Mouse (Mus musculus): ENCODE results near the gene Syna. TPM values are rescaled to one million over a fixed set of nuclear protein-coding genes. Genes with fewer than 3 reads are reported as not detected.

Syna gene
- total and polyA plus RNA-seq, 2 experiments from 2014 or later: 0.97 TPM; not detected in 1

- Histone ChIP-seq H3K4me1 (ENCODE audit: insufficient read depth) (no peaks in the 10 kb centered on the region), H3K27me3 (ENCODE audit: insufficient read depth, low read length) (no peaks in the 10 kb centered on the region), H3K9ac (no peak overlapping the region), H3K36me3 (ENCODE audit: insufficient read depth) (peaks cover 42% of the 10 kb centered on the region), H3K4me2 (ENCODE audit: low read depth) (no peak overlapping the region), H3K27ac (ENCODE audit: low read depth, low read length) (no peak overlapping the region), H3K4me3 (ENCODE audit: low read depth, low read length) (no peak overlapping the region), H3K9me3 (ENCODE audit: low read length) (no peaks in the 10 kb centered on the region)
- no peak for TF ChIP-seq CTCF (IDR thresholded peaks at IDR 0.05; ENCODE audit: low read depth)
- ATAC-seq: no peak
- WGBS: 96% methylated on average over 7 of the region's 7 CpGs
- DNase-seq: no peak
These were observed 38.2 kb downstream of the Syna start for GRCm38 (mm10) chr5:134521806-134522205.

DNA sequence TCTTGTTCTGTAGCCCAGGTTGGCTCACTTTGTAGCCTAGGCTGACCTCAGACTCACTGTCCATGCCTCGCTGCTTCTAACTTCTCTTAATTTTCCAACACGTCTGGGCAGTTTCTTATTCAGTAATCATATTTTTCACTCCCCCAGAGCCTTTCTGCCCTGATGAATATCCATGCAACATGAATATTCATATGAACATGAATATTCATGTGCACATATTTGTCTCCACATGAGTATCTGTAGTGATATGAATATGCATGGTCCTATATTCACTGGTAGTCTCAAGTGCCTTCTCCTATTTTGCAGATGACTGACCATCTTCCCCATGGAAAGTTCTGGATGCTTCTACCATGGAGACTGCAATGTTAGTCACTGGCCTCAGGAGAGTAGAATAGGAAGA is 38.8 kb downstream of the Syna start:
- WGBS: 36% methylated on average over 2 of the region's 2 CpGs

GRCm38 (mm10) chr5:134520120-134520519 is 39.9 kb downstream of the Syna start:
- H3K27me3 ChIP-seq (ENCODE audit: insufficient read depth, low read length): no peaks in the 10 kb centered on the region
- no peak for TF ChIP-seq CTCF (IDR thresholded peaks at IDR 0.05; ENCODE audit: low read depth)
- H3K9ac ChIP-seq: no peak overlapping the region
- 87% methylated on average over 4 of the region's 4 CpGs for WGBS
- H3K4me2 ChIP-seq (ENCODE audit: low read depth): no peak overlapping the region
- H3K9me3 ChIP-seq (ENCODE audit: low read length): no peaks in the 10 kb centered on the region
- peaks cover 52% of the 10 kb centered on the region for H3K36me3 ChIP-seq (ENCODE audit: insufficient read depth)
- no peak overlapping the region for H3K4me3 ChIP-seq (ENCODE audit: low read depth, low read length)
- H3K4me1 ChIP-seq (ENCODE audit: insufficient read depth): no peaks in the 10 kb centered on the region
- DNase-seq (no peak), ATAC-seq (no peak)
- H3K27ac ChIP-seq (ENCODE audit: low read depth, low read length): no peak overlapping the region

More for the DNA sequence above, 38.8 kb downstream of the Syna start:
- peak; percentile 78 for ATAC-seq
- Histone ChIP-seq H3K4me2 (ENCODE audit: low read depth) (no peak overlapping the region), H3K4me1 (ENCODE audit: insufficient read depth) (no peaks in the 10 kb centered on the region), H3K4me3 (ENCODE audit: low read depth, low read length) (no peak overlapping the region), H3K27me3 (ENCODE audit: insufficient read depth, low read length) (no peaks in the 10 kb centered on the region), H3K9ac (no peak overlapping the region), H3K27ac (ENCODE audit: low read depth, low read length) (no peak overlapping the region), H3K36me3 (ENCODE audit: insufficient read depth) (peaks cover 46% of the 10 kb centered on the region), H3K9me3 (ENCODE audit: low read length) (no peaks in the 10 kb centered on the region)
- TF ChIP-seq CTCF (IDR thresholded peaks at IDR 0.05; ENCODE audit: low read depth): no peak
- no peak for DNase-seq

DNA sequence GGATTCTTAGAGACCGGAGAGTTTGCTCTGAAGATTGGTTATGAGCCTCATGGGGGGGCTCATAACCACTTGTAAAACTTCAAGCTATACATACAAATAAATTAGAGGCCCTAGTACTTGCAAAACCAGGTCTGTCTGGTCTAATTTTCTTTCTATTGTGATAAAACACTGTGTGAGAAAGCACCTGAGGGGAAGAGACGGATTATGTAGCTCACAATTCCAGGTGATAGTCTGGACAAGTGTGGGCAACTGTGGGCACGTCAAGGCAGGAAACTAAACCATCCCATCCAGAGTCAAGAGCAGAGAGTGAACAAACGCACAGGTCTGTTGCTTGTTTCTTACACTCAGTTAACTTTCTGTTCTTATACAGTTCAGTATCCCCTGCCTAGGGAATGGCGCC is 40.5 kb downstream of the Syna start:
- no peak for ATAC-seq
- WGBS: 97% methylated on average over 5 of the region's 5 CpGs
- no peak overlapping the region for H3K4me2 ChIP-seq (ENCODE audit: low read depth)
- H3K9ac ChIP-seq: no peak overlapping the region
- H3K9me3 ChIP-seq (ENCODE audit: low read length): no peaks in the 10 kb centered on the region
- H3K27me3 ChIP-seq (ENCODE audit: insufficient read depth, low read length): no peaks in the 10 kb centered on the region
- TF ChIP-seq CTCF (IDR thresholded peaks at IDR 0.05; ENCODE audit: low read depth): no peak
- DNase-seq: no peak
- no peaks in the 10 kb centered on the region for H3K4me1 ChIP-seq (ENCODE audit: insufficient read depth)
- no peak overlapping the region for H3K27ac ChIP-seq (ENCODE audit: low read depth, low read length)
- no peak overlapping the region for H3K4me3 ChIP-seq (ENCODE audit: low read depth, low read length)
- peaks cover 59% of the 10 kb centered on the region for H3K36me3 ChIP-seq (ENCODE audit: insufficient read depth)

DNA sequence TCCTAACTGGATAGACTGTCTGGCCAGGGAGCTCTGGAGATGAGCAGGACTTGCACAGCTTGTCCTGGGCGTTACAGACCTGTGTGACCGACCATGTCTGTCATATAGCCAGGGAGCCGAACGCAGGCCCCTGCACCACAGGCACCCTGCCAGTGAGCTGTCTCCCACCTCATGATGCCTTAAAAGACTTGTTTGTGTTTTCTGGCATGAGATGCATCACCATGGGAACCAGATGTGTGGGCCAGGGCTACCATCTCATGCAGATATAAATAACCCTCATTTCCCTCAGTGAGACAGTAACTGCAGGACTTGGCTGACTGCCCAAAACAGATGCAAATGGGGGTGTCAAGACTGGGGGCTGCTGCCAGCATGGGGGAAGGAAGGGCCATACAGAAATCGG is 47.9 kb downstream of the Syna start:
- ATAC-seq (peak; percentile 87), DNase-seq (peak; percentile 85)
- Histone ChIP-seq H3K27ac (ENCODE audit: low read depth, low read length) (peak overlapping the region; percentile 76), H3K27me3 (ENCODE audit: insufficient read depth, low read length) (no peaks in the 10 kb centered on the region), H3K36me3 (ENCODE audit: insufficient read depth) (peaks cover 79% of the 10 kb centered on the region), H3K4me3 (ENCODE audit: low read depth, low read length) (no peak overlapping the region), H3K9ac (no peak overlapping the region), H3K4me2 (ENCODE audit: low read depth) (no peak overlapping the region), H3K9me3 (ENCODE audit: low read length) (no peaks in the 10 kb centered on the region), H3K4me1 (ENCODE audit: insufficient read depth) (peaks cover 11% of the 10 kb centered on the region)
- 11% methylated on average over 5 of the region's 5 CpGs for WGBS
- TF ChIP-seq CTCF (IDR thresholded peaks at IDR 0.05; ENCODE audit: low read depth): no peak

GRCm38 (mm10) chr5:134510266-134510665 is 49.7 kb downstream of the Syna start:
- peaks cover 67% of the 10 kb centered on the region for H3K36me3 ChIP-seq (ENCODE audit: insufficient read depth)

GRCm38 (mm10) chr5:134508965-134509364 is 51.0 kb downstream of the Syna start:
- DNase-seq (no peak), ATAC-seq (no peak)
- no peak for TF ChIP-seq CTCF (IDR thresholded peaks at IDR 0.05; ENCODE audit: low read depth)
- WGBS: 88% methylated on average over 5 of the region's 5 CpGs
- peaks cover 68% of the 10 kb centered on the region for H3K36me3 ChIP-seq (ENCODE audit: insufficient read depth)
- no peaks in the 10 kb centered on the region for H3K9me3 ChIP-seq (ENCODE audit: low read length)
- 0 out of 2 replicates have a peak overlapping the region, but pooled peaks have one; percentile 15 for H3K27ac ChIP-seq (ENCODE audit: low read depth, low read length)
- no peak overlapping the region for H3K4me3 ChIP-seq (ENCODE audit: low read depth, low read length)
- H3K4me1 ChIP-seq (ENCODE audit: insufficient read depth): peaks cover 11% of the 10 kb centered on the region
- H3K4me2 ChIP-seq (ENCODE audit: low read depth): no peak overlapping the region
- H3K27me3 ChIP-seq (ENCODE audit: insufficient read depth, low read length): no peaks in the 10 kb centered on the region
- H3K9ac ChIP-seq: no peak overlapping the region

More at GRCm38 (mm10) chr5:134510266-134510665, 49.7 kb downstream of the Syna start:
- Histone ChIP-seq H3K4me2 (ENCODE audit: low read depth) (no peak overlapping the region), H3K27me3 (ENCODE audit: insufficient read depth, low read length) (no peaks in the 10 kb centered on the region), H3K4me1 (ENCODE audit: insufficient read depth) (peaks cover 11% of the 10 kb centered on the region), H3K9me3 (ENCODE audit: low read length) (no peaks in the 10 kb centered on the region), H3K9ac (no peak overlapping the region), H3K4me3 (ENCODE audit: low read depth, low read length) (no peak overlapping the region), H3K27ac (ENCODE audit: low read depth, low read length) (no peak overlapping the region)
- DNase-seq: no peak
- ATAC-seq: no peak
- no peak for TF ChIP-seq CTCF (IDR thresholded peaks at IDR 0.05; ENCODE audit: low read depth)
- WGBS: 96% methylated on average over 5 of the region's 5 CpGs

Small RNA genes within 50 kb of the gene (microRNA-seq; reads per million reads assigned to microRNA genes)
- gene Mir7228: 0 reads per million in 2 experiments

Other genes with a start within 250 kb of the Syna start
- 98.3 and 120 TPM in 2 replicates for gene Gtf2i, start 245.4 kb downstream of the Syna start, total RNA-seq (2014; rRNA removed)
- 62.7 and 85.6 TPM in 2 replicates for gene Gtf2i, start 245.4 kb downstream of the Syna start, polyA plus RNA-seq (2015; fragmentation: Nextera tagmentation; extraction: Ambion mirVana)
- gene Gtf2ird1, start 103.5 kb downstream of the Syna start, total RNA-seq (2014; rRNA removed): 33.9 and 47.1 TPM in 2 replicates
- 41.2 and 53.6 TPM in 2 replicates for gene Gtf2ird1, start 103.5 kb downstream of the Syna start, polyA plus RNA-seq (2015; fragmentation: Nextera tagmentation; extraction: Ambion mirVana)
- gene Clip2, start 7.7 kb downstream of the Syna start, total RNA-seq (2014; rRNA removed): 162 and 164 TPM in 2 replicates
- 12.7 and 14.5 TPM in 2 replicates for gene Clip2, start 7.7 kb downstream of the Syna start, polyA plus RNA-seq (2015; fragmentation: Nextera tagmentation; extraction: Ambion mirVana)
- 68.9 and 97.5 TPM in 2 replicates for gene Rfc2, start 21.2 kb upstream of the Syna start, total RNA-seq (2014; rRNA removed)
- gene Rfc2, start 21.2 kb upstream of the Syna start, polyA plus RNA-seq (2015; fragmentation: Nextera tagmentation; extraction: Ambion mirVana): 150 and 160 TPM in 2 replicates
- 1.5 and 1.8 TPM in 2 replicates for gene Lat2, start 54.9 kb upstream of the Syna start, total RNA-seq (2014; rRNA removed)
- 1.2 and 2.5 TPM in 2 replicates for gene Lat2, start 54.9 kb upstream of the Syna start, polyA plus RNA-seq (2015; fragmentation: Nextera tagmentation; extraction: Ambion mirVana)
- 498 and 525 TPM in 2 replicates for gene Eif4h, start 79.3 kb upstream of the Syna start, total RNA-seq (2014; rRNA removed)
- 315 and 343 TPM in 2 replicates for gene Eif4h, start 79.3 kb upstream of the Syna start, polyA plus RNA-seq (2015; fragmentation: Nextera tagmentation; extraction: Ambion mirVana)
- gene Limk1, start 128.4 kb upstream of the Syna start, total RNA-seq (2014; rRNA removed): 41.3 and 44.5 TPM in 2 replicates
- 9.3 and 11.4 TPM in 2 replicates for gene Limk1, start 128.4 kb upstream of the Syna start, polyA plus RNA-seq (2015; fragmentation: Nextera tagmentation; extraction: Ambion mirVana)
- 21.9 and 45.1 TPM in 2 replicates for gene Eln, start 187.2 kb upstream of the Syna start, total RNA-seq (2014; rRNA removed)
- gene Eln, start 187.2 kb upstream of the Syna start, polyA plus RNA-seq (2015; fragmentation: Nextera tagmentation; extraction: Ambion mirVana): 19.1 and 25.7 TPM in 2 replicates

Data from forebrain, postnatal 0 days (tissue).